Mouse (Mus musculus): ENCODE measurements around the gene Spata32. TPM values are rescaled to one million over a fixed set of nuclear protein-coding genes. Genes with fewer than 3 reads are reported as not detected.
A peak's percentile ranks its signal among the peaks of the same experiment; 100 is the strongest.

Spata32 gene
- polyA plus RNA-seq, 1 experiment from 2014 or later: not detected

- 47% methylated on average over 9 of the region's 9 CpGs for WGBS
- Histone ChIP-seq H3K9ac (ENCODE audit: low read depth, low read length) (no peak overlapping the region), H3K36me3 (ENCODE audit: insufficient read depth, low read length) (no peaks in the 10 kb centered on the region), H3K4me2 (ENCODE audit: low read length) (no peak overlapping the region), H3K27me3 (ENCODE audit: insufficient read depth, low read length) (peaks cover 32% of the 10 kb centered on the region), H3K4me1 (replicated peaks; ENCODE audit: insufficient read depth, low read length) (peaks cover 10% of the 10 kb centered on the region), H3K27ac (no peak overlapping the region), H3K4me3 (replicated peaks; ENCODE audit: low read depth, low read length) (no peak overlapping the region), H3K9me3 (replicated peaks; ENCODE audit: low read length) (no peaks in the 10 kb centered on the region)
- no peak for TF ChIP-seq CTCF (IDR thresholded peaks at IDR 0.05; ENCODE audit: low read depth)
- ATAC-seq (replicated peaks; ENCODE audit: low FRiP score, low read depth) (no peak), DNase-seq (ENCODE audit: low spot score) (no peak)
Observed at GRCm38 (mm10) chr11:103193825-103194168, 24.4 kb downstream of the Spata32 start.

GRCm38 (mm10) chr11:103192956-103193824, 25.0 kb downstream of the Spata32 start:
- 8% methylated on average over 43 of the region's 44 CpGs for WGBS
- TF ChIP-seq CTCF (IDR thresholded peaks at IDR 0.05; ENCODE audit: low read depth): peak; percentile 58
- Histone ChIP-seq H3K4me2 (ENCODE audit: low read length) (peak overlapping the region; percentile 54), H3K4me1 (replicated peaks; ENCODE audit: insufficient read depth, low read length) (peaks cover 8% of the 10 kb centered on the region), H3K36me3 (ENCODE audit: insufficient read depth, low read length) (no peaks in the 10 kb centered on the region), H3K27me3 (ENCODE audit: insufficient read depth, low read length) (peaks cover 31% of the 10 kb centered on the region), H3K9me3 (replicated peaks; ENCODE audit: low read length) (no peaks in the 10 kb centered on the region), H3K9ac (ENCODE audit: low read depth, low read length) (no peak overlapping the region), H3K4me3 (replicated peaks; ENCODE audit: low read depth, low read length) (peak overlapping the region; percentile 13; the same call in 1 of the 2 replicates), H3K27ac (no peak overlapping the region)
- peak; percentile 30; the same call in 1 of the 2 replicates for ATAC-seq (replicated peaks; ENCODE audit: low FRiP score, low read depth)
- peak; percentile 44 for DNase-seq (ENCODE audit: low spot score)

- DNase-seq (ENCODE audit: low spot score) (no peak), ATAC-seq (replicated peaks; ENCODE audit: low FRiP score, low read depth) (no peak)
- H3K27ac ChIP-seq: no peak overlapping the region
- peak overlapping the region; percentile 54 for H3K4me2 ChIP-seq (ENCODE audit: low read length)
- WGBS: 17% methylated on average over 28 of the region's 28 CpGs
- H3K9me3 ChIP-seq (replicated peaks; ENCODE audit: low read length): no peaks in the 10 kb centered on the region
- H3K4me1 ChIP-seq (replicated peaks; ENCODE audit: insufficient read depth, low read length): peaks cover 8% of the 10 kb centered on the region
- no peak overlapping the region for H3K9ac ChIP-seq (ENCODE audit: low read depth, low read length)
- H3K27me3 ChIP-seq (ENCODE audit: insufficient read depth, low read length): peaks cover 23% of the 10 kb centered on the region
- H3K36me3 ChIP-seq (ENCODE audit: insufficient read depth, low read length): no peaks in the 10 kb centered on the region
- peak overlapping the region; percentile 13; the same call in 1 of the 2 replicates for H3K4me3 ChIP-seq (replicated peaks; ENCODE audit: low read depth, low read length)
- TF ChIP-seq CTCF (IDR thresholded peaks at IDR 0.05; ENCODE audit: low read depth): no peak
Observed at GRCm38 (mm10) chr11:103192230-103192955, 25.8 kb downstream of the Spata32 start.

- Histone ChIP-seq H3K4me1 (replicated peaks; ENCODE audit: insufficient read depth, low read length) (no peaks in the 10 kb centered on the region), H3K27me3 (ENCODE audit: insufficient read depth, low read length) (no peaks in the 10 kb centered on the region), H3K27ac (no peak overlapping the region), H3K4me3 (replicated peaks; ENCODE audit: low read depth, low read length) (no peak overlapping the region), H3K36me3 (ENCODE audit: insufficient read depth, low read length) (no peaks in the 10 kb centered on the region), H3K4me2 (ENCODE audit: low read length) (no peak overlapping the region), H3K9ac (ENCODE audit: low read depth, low read length) (no peak overlapping the region), H3K9me3 (replicated peaks; ENCODE audit: low read length) (no peaks in the 10 kb centered on the region)
- TF ChIP-seq CTCF (IDR thresholded peaks at IDR 0.05; ENCODE audit: low read depth): peak; percentile 85
- ATAC-seq (replicated peaks; ENCODE audit: low FRiP score, low read depth) (no peak), DNase-seq (ENCODE audit: low spot score) (peak; percentile 75)
- WGBS: 36% methylated on average over 2 of the region's 2 CpGs
Observed at GRCm38 (mm10) chr11:103184891-103185290, 33.3 kb downstream of the Spata32 start.

- Histone ChIP-seq H3K4me2 (ENCODE audit: low read length) (no peak overlapping the region), H3K9me3 (replicated peaks; ENCODE audit: low read length) (no peaks in the 10 kb centered on the region), H3K27me3 (ENCODE audit: insufficient read depth, low read length) (no peaks in the 10 kb centered on the region), H3K36me3 (ENCODE audit: insufficient read depth, low read length) (no peaks in the 10 kb centered on the region), H3K27ac (no peak overlapping the region), H3K4me3 (replicated peaks; ENCODE audit: low read depth, low read length) (no peak overlapping the region), H3K9ac (ENCODE audit: low read depth, low read length) (no peak overlapping the region), H3K4me1 (replicated peaks; ENCODE audit: insufficient read depth, low read length) (no peaks in the 10 kb centered on the region)
- DNase-seq (ENCODE audit: low spot score): no peak
- ATAC-seq (replicated peaks; ENCODE audit: low FRiP score, low read depth): peak; percentile 88
- no peak for TF ChIP-seq CTCF (IDR thresholded peaks at IDR 0.05; ENCODE audit: low read depth)
- WGBS: 72% methylated on average over 3 of the region's 3 CpGs
Observed at GRCm38 (mm10) chr11:103181911-103182310, 36.3 kb downstream of the Spata32 start.

GRCm38 (mm10) chr11:103181349-103181748, 36.9 kb downstream of the Spata32 start:
- no peak overlapping the region for H3K27ac ChIP-seq
- no peaks in the 10 kb centered on the region for H3K36me3 ChIP-seq (ENCODE audit: insufficient read depth, low read length)
- no peaks in the 10 kb centered on the region for H3K9me3 ChIP-seq (replicated peaks; ENCODE audit: low read length)
- no peak overlapping the region for H3K9ac ChIP-seq (ENCODE audit: low read depth, low read length)
- H3K4me2 ChIP-seq (ENCODE audit: low read length): no peak overlapping the region
- no peak for TF ChIP-seq CTCF (IDR thresholded peaks at IDR 0.05; ENCODE audit: low read depth)
- no peak overlapping the region for H3K4me3 ChIP-seq (replicated peaks; ENCODE audit: low read depth, low read length)
- ATAC-seq (replicated peaks; ENCODE audit: low FRiP score, low read depth) (no peak), DNase-seq (ENCODE audit: low spot score) (no peak)
- no peaks in the 10 kb centered on the region for H3K4me1 ChIP-seq (replicated peaks; ENCODE audit: insufficient read depth, low read length)
- 62% methylated on average over 9 of the region's 9 CpGs for WGBS
- no peaks in the 10 kb centered on the region for H3K27me3 ChIP-seq (ENCODE audit: insufficient read depth, low read length)
